Mouse (Mus musculus) induced T-regulatory cell, adult 2 months (primary cell): ENCODE data around the gene Iqcf4.
"Not testable (repeated sequence)": the region's sequence is repeated elsewhere in the genome, so short reads cannot be mapped to it uniquely, and the experiment has no call there.

Experiments
- DNase-seq: peaks from one replicate; pipeline ENCODE4 v3.0.0-alpha.2; 2012; ENCODE audit warnings: low read depth

Gene Iqcf4

GRCm38 (mm10) chr9:106570896-106571295, at the start of gene Iqcf4:
Gene Iqcf4, minus strand, starts transcription at chr9:106570996.
- DNase-seq = no peak

DNA sequence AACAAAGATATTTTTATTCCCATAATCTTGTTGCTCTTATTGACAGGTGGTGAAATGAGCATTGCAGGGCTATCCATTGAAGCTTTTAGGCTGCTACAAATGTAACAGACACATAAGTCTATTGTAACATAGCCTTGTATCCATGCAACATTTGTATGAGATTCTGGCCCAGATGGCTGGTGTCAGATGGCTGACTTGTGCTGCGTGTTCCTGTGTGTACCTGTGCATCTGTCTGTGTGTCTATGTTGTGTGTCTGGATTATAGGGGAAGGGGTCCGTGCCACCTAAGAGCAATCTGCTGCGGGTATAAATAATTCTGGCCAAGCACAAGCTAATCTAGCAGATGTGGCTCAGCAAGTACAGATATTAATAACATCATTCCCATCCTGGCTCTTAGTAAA, 46.7 kb upstream of the Iqcf4 start:
- no peak for DNase-seq

DNA sequence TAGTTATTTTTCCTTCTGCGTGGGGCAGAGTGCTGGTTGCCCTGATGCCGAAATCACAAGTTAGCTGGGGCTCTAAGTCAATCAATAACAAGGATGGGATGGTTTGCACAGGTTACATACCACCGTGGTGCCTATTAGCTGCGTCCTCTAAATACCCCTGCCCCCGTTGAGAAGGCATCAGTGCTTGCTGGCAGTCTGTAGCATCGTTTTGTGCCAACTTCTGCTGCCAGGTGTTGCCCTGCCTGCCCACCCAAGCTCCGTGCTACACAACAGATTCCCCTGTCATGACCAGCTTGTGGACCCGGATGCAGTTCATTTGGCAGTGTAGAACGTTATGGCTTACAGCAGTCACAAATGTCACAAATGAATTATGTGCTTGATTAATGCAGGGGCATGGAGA, 45.5 kb upstream of the Iqcf4 start:
- no peak for DNase-seq

- DNase-seq = no peak
Measured at GRCm38 (mm10) chr9:106614616-106615015, 43.8 kb upstream of the Iqcf4 start.

GRCm38 (mm10) chr9:106613951-106614350, 43.2 kb upstream of the Iqcf4 start:
- DNase-seq = no peak

DNA sequence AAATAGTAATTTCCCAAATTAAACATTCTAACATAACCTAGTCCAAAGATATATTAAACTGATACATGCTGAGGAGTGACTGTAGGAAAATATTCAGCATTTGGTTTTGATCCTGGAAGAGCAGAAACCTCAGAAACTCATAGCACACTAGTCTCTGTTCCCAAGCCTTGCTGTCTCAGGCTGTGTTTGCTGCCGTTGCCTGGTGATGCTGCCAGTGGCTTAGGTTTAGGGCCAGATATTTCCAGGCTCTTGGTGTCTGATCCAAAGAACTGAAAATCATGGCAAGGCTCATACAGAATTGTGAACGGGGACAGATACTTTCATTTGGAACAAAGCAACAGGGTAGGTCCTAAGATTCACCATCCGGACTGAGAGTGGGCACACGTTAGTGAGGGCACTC, 39.9 kb upstream of the Iqcf4 start:
- DNase-seq = no peak

GRCm38 (mm10) chr9:106600546-106600945, 29.8 kb upstream of the Iqcf4 start:
- DNase-seq = peak; percentile 67

- DNase-seq = no peak
Measured at GRCm38 (mm10) chr9:106598466-106598865, 27.7 kb upstream of the Iqcf4 start.

GRCm38 (mm10) chr9:106595836-106596235, 25.0 kb upstream of the Iqcf4 start:
- DNase-seq = no peak

DNA sequence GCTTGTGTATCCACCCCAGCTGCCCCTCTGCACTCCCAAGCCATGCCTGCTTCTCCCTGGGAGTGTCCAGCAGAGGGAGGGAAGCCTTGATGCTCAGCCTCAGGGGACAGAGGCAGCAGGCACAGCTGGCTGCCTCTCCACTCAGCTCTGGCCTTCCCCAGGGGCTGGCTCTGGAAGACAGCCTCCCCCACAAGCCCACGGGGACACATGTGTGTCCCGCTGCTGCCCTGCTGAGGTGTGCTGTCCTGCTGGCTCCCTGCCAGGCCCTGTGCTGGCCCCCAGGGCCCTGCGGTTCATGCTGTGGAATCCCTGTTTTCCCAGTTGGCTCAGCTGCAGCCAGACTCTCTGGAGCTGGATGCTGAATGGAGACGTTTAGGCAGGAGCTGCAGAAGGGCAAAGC, 24.6 kb upstream of the Iqcf4 start:
- not testable (repeated sequence) for DNase-seq

DNA sequence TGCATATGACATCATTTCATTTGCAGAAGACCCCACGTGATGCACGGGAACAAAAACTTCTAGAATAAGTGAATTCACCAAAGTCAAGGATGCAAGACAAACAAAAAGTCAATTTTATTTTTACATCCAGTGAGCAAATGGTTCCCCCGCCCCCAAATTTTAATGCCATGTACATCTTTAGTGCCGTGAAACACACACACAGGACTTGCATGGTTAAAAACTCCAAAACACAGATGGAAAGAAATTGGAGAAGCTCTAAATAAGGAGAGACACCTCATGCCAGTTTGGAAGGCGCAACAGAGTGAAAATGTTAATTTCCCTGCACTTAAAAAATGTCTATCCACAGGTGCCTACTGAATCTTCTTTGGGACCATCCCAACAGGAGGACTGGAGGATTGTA, 21.4 kb upstream of the Iqcf4 start:
- DNase-seq = no peak

DNA sequence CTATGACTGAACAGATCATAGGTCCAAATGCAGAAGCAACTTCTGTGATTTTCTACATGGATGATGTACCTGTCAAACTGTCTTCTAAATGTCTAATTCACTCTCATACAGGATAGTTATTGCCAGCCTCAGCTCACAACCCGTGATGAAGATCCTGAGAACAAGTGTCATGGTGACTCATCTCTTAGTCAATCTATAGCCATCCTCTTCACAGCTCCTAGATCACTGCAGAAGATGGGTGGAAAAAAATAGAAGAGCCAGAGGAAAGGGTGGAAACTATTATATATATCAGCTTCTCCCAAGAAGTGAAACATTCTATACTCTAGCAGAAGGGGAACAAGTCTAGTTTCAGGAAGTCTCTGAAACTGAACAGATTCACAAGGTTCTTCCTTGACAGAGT, 11.8 kb upstream of the Iqcf4 start:
- no peak for DNase-seq

- no peak for DNase-seq
Measured at GRCm38 (mm10) chr9:106580016-106580415, 9.2 kb upstream of the Iqcf4 start.

DNA sequence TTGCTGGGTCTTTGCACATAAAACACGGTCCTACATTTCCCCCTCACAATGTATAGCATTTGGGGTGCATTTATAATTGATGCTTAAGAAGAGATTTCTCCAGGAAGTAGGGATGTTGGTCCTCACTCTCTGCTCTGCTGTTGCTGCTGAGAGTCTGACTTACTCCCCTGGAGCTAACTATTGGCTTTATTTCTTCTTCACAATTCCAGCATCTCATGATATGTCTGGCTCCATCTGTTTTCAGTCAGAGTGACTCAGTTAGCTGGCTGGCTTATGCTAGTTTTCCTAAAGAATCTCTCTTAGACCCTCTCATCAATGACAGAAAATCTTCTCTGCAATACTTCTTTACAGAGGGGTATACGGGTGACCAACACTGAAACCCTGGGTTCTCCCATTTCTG, 5.3 kb upstream of the Iqcf4 start:
- DNase-seq = no peak

DNA sequence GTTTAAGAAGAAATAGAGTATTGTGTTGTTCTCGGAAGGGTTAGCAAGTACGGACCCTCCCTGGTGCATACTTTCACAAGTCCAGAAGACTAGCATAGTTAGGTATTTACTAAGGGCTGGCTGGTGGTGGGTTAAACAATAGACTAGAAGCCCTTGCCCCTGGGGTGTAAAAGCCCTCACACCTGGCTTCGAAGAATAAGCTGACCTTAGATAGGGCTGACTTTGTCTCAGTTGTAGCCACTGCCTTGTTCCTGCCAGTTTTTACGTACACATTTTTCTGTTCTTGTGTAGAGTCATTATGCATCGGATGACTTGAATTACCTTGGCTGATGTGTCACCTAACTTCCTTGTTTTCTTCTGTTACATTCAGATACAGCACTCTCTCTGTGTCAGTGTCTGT, 2.6 kb upstream of the Iqcf4 start:
- DNase-seq = no peak

- no peak for DNase-seq
Measured at GRCm38 (mm10) chr9:106572186-106572585, 1.4 kb upstream of the Iqcf4 start.

DNA sequence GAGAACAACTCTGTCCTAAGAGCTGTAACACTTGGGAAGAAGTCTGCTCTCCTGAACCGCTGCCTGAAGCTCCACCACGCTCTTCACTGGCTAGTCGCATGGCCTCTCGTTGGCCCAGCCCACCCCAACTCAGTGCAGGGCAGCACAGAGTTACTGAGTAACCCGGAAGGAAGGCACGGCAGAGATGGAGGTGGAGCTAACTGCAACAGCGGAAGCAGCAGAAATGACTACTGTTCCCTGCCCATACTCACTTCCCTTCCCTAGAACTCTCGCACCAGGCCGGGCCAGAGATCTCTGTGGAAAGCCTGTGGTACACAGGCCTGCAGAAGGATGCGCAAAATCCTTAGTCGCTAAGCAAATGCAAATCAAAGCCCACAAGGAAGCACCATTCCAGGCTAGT, 4.4 kb downstream of the Iqcf4 start:
- no peak for DNase-seq

DNA sequence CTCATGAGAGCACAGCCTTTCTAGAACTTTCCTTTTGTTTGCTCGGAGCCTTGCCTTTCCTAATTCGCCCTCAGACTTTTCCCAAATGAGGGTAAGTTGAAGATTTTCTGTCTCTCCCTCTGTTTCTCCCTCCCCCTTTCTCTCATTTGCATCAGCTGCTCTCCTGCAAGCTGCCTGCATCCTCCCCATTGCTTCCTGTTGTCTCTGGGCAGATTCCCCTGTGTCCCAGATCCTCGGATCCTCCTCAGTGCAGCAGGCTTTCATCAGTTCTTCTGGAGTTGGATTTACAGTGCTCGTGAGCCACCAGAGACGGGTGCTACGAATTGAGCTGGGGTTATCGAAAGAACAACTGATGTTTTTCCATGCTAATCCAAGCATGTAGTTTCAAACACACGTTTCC, 6.8 kb downstream of the Iqcf4 start:
- no peak for DNase-seq

DNA sequence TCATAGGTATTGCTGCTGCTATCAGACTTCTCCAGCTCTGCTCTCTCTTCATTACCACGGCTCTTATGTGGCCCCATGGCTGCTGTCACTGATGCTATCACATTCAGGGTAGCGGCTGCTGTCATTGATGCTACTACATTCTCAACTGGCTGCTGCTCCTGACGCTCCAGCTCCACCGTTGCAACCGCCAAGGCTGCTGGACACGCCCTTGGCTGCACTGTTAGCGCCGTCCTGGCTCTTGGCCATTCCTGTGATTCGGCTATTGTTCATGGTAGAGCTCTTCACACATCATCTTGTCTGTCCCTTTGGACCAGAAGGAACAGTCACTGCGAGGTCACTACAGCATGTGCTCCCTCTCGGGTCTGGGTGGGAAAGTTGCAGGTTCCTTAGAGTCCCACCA, 8.5 kb downstream of the Iqcf4 start:
- DNase-seq = no peak

DNA sequence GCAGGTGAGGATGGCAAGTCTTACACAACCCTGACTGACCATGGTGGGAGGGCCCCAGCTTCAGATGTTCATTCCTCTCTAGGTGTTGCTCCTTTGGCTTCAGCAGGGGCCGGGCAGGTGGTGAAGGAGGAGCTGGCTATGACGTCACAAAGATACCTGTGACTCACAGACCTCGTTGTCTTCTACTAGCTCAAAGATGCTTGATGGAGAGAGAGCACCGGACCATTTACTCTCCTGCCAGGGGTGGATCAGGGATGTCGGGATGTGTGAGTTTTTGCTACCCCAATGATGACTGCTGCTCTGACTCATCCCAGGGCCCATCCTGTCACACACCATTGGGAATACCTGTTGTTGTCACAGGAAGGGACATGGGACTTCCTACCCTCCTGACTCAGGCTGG, 9.3 kb downstream of the Iqcf4 start, which contains the start of gene Iqcf3:
Iqcf3 (minus strand) TSS at position 101 of the 400 bp plus-strand sequence.
- no peak for DNase-seq

- no peak for DNase-seq
Measured at GRCm38 (mm10) chr9:106534975-106535374, 35.8 kb downstream of the Iqcf4 start.

DNA sequence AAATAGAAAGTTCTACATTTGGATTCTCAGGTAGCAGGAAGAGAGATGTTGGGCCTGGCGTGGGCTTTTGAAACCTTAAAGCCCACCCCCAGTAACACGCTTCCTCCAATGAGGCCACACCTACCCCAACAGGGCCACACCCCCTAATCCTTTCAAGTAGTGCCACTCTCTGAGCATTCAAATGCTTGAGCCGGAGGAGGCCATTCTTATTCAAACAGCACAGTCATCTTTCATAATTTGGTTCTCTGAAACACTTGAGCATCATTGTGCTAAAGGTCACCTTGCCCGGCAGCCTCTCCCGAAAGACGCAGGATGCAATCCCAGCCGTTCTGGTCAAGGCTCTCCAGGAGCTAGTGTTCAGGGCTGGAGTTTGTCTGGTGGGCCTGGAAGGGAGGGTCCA, 36.5 kb downstream of the Iqcf4 start:
- DNase-seq = no peak

- DNase-seq = peak; percentile 69
Measured at GRCm38 (mm10) chr9:106531833-106532232, 39.0 kb downstream of the Iqcf4 start.

DNA sequence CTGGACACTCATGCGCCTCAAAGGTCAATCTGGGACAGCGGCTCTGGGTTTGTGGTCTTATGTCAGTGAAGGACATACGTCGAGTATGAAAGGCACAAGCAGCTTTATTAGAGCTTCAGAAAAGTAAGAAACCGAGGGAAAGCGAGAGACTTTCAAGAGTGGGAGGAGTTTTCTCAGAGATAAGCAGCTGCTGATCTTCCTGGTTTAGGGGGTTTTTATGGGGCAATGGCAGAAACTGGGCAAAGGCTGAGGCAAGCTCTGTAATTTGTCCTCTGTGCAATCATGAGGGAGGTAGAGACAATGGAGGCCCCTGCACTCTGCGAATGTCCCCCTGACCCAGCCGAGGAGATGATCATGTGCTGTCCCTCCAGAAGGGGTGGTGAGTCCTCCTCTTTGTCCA, 50.9 kb downstream of the Iqcf4 start:
- no peak for DNase-seq

- no peak for DNase-seq
Measured at GRCm38 (mm10) chr9:106519433-106519832, 51.4 kb downstream of the Iqcf4 start.
